Mouse (Mus musculus) forebrain, embryonic 15.5 days (tissue): ENCODE data around the gene Scn8a. TPM values are rescaled to one million over a fixed set of nuclear protein-coding genes. Genes with fewer than 3 reads are reported as not detected.

Experiments
- ATAC-seq: fragments of 200-750 bp; cut with Nextera tagmentation; replicated peaks from 2 replicates; pipeline ENCODE4 v1.8.0; 2017; ENCODE audit warnings: mild to moderate bottlenecking, moderate TSS enrichment, moderate library complexity
- H3K27ac ChIP-seq: fragments of 300-500 bp; sonication (generic); replicated peaks from 2 replicates; pipeline ENCODE4 v1.5.1; 2015; ENCODE audit warnings: mild to moderate bottlenecking, inconsistent platforms
- H3K27me3 ChIP-seq: fragments of 300-500 bp; sonication (generic); 2 replicates; pipeline ENCODE4 v1.6.1; 2015; ENCODE audit warnings: inconsistent platforms
- H3K36me3 ChIP-seq: fragments of 300-500 bp; sonication (generic); 2 replicates; pipeline ENCODE4 v1.6.1; 2015; ENCODE audit warnings: mild to moderate bottlenecking, inconsistent platforms
- H3K4me1 ChIP-seq: fragments of 300-500 bp; sonication (generic); 2 replicates; pipeline ENCODE4 v1.6.1; 2015; ENCODE audit warnings: inconsistent platforms
- H3K4me2 ChIP-seq: fragments of 300-500 bp; sonication (generic); replicated peaks from 2 replicates; pipeline ENCODE4 v1.6.1; 2015; ENCODE audit warnings: mild to moderate bottlenecking, inconsistent platforms
- H3K4me3 ChIP-seq: fragments of 300-500 bp; sonication (generic); 2 replicates; pipeline ENCODE4 v1.5.1; 2015; ENCODE audit warnings: mild to moderate bottlenecking, inconsistent platforms
- H3K9ac ChIP-seq: fragments of 300-500 bp; sonication (generic); replicated peaks from 2 replicates; pipeline ENCODE4 v1.6.1; 2015; ENCODE audit warnings: mild to moderate bottlenecking, inconsistent platforms
- H3K9me3 ChIP-seq: fragments of 300-500 bp; sonication (generic); 2 replicates; pipeline ENCODE4 v1.6.1; 2016; ENCODE audit warnings: inconsistent platforms
- WGBS: fragments of 180-500 bp; shearing (Covaris S2); methylation state at CpG from one replicate; pipeline ENCODE4 v1.1.7; 2015; ENCODE audit warnings: mixed read lengths; 5-methylcytosine and 5-hydroxymethylcytosine counted together
- polyA plus RNA-seq: library from polyadenylated mRNA; unstranded; fragments of >200 nt; fragmentation: Nextera tagmentation; extraction: Ambion mirVana; gene quantifications from 2 replicates; pipeline ENCODE4 v1.2.1, GENCODE M21; 2015

The Scn8a gene
- polyA plus RNA-seq, 1 experiment from 2014 or later: 20.4 TPM

DNA sequence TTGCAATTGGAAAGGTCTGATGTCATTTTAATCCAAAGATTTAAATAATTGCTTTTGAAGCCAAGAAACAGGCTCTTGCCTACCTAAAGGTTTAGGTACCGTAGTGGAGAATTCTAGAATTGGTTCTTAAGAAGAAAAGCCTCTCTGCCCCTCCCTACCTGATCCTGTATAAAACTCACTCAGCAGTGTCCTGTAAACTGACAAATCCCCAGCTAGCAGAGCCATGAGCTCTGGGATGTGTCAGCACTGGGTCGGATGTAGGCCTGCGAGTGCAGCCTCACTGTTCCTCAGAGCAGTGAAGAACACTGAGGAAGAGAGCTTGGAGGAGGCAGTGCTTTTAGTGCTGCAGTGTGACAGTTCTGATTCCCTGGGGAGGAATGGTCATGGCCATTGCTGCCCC, 134.9 kb downstream of the Scn8a start:
- H3K36me3 ChIP-seq: no peaks in the 10 kb centered on the region
- no peaks in the 10 kb centered on the region for H3K27me3 ChIP-seq
- H3K4me2 ChIP-seq: no peak overlapping the region
- H3K9ac ChIP-seq: no peak overlapping the region
- no peaks in the 10 kb centered on the region for H3K9me3 ChIP-seq
- H3K27ac ChIP-seq: no peak overlapping the region
- peaks cover 15% of the 10 kb centered on the region for H3K4me1 ChIP-seq
- 58% methylated on average over 3 of the region's 3 CpGs for WGBS
- no peak overlapping the region for H3K4me3 ChIP-seq
- no peak for ATAC-seq

GRCm38 (mm10) chr15:101005717-101006116, 136.1 kb downstream of the Scn8a start:
- no peaks in the 10 kb centered on the region for H3K27me3 ChIP-seq
- H3K4me3 ChIP-seq: no peak overlapping the region
- H3K36me3 ChIP-seq: no peaks in the 10 kb centered on the region
- H3K27ac ChIP-seq: no peak overlapping the region
- no peak overlapping the region for H3K9ac ChIP-seq
- WGBS: 78% methylated on average over 8 of the region's 8 CpGs
- ATAC-seq: no peak
- H3K9me3 ChIP-seq: no peaks in the 10 kb centered on the region
- peaks cover 15% of the 10 kb centered on the region for H3K4me1 ChIP-seq
- H3K4me2 ChIP-seq: no peak overlapping the region

GRCm38 (mm10) chr15:101006251-101007040, 136.8 kb downstream of the Scn8a start:
- WGBS: 15% methylated on average over 14 of the region's 15 CpGs
- Histone ChIP-seq H3K36me3 (0 out of 2 replicates have a peak, but pooled peaks cover 2% of the 10 kb centered on the region), H3K4me2 (peak overlapping the region; percentile 40), H3K9me3 (no peaks in the 10 kb centered on the region), H3K9ac (0 out of 2 replicates have a peak overlapping the region, but pooled peaks have one; percentile 20), H3K4me3 (peak overlapping the region; percentile 24; the same call in 1 of the 2 replicates), H3K4me1 (peaks cover 15% of the 10 kb centered on the region), H3K27ac (no peak overlapping the region), H3K27me3 (no peaks in the 10 kb centered on the region)
- ATAC-seq: peak; percentile 71

DNA sequence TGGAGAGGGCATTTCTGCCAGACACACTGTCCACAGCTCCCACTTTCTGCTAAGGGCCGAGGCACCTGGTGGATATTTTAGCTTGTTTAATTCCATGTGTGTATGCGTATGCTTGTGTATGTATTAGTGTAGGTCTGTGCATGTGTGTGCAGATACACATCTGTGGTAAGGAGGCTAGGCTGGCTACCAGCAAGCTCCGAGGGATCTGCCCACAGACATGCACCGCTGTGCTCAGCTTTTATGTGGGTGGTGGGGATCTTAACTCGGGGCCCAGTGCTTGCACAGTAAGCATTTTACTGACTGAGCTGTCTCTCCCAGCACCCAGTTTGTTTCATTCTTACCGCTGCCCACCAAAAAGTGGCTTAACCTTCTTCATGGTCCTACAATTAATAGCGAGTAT, 137.6 kb downstream of the Scn8a start:
- Histone ChIP-seq H3K4me3 (no peak overlapping the region), H3K36me3 (0 out of 2 replicates have a peak, but pooled peaks cover 3% of the 10 kb centered on the region), H3K4me2 (no peak overlapping the region), H3K4me1 (peaks cover 15% of the 10 kb centered on the region), H3K27ac (no peak overlapping the region), H3K27me3 (no peaks in the 10 kb centered on the region), H3K9me3 (no peaks in the 10 kb centered on the region), H3K9ac (no peak overlapping the region)
- 80% methylated on average over 7 of the region's 7 CpGs for WGBS
- ATAC-seq: no peak

DNA sequence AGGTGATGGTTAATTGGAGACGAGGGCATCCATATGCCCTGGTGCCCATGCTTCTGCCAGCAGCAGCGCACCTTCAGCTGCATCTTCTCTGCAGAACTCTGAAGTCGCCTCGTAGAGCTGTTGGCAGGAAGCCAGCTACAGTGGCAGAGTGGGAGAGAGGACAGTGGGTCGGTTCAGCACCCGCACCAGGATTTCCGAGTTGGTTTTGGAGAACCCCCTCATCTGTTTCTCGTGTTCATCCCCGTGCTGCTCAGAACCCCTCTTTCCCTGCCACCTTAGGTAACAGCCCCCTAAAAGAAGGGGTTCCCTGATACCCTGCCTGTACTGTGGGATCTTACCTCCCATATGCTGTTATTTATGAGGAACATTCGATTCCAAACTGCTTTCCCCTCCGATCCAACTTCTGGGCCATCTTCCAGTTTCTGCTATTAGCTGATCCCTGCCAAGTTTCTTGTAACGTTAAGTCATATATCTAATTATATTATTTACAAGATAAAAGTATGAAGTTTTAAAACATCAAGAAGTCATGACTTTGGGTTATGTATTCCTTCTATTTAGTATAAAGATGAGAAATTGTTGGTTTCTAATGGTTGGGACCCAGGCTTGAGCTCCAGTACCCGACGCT, 138.8 kb downstream of the Scn8a start:
- ATAC-seq: 0 out of 2 replicates have a peak, but pooled peaks have one; percentile 13
- Histone ChIP-seq H3K4me3 (no peak overlapping the region), H3K27ac (peak overlapping the region; percentile 24), H3K27me3 (no peaks in the 10 kb centered on the region), H3K4me1 (peaks cover 15% of the 10 kb centered on the region), H3K36me3 (peaks cover 8% of the 10 kb centered on the region), H3K9me3 (no peaks in the 10 kb centered on the region), H3K9ac (no peak overlapping the region), H3K4me2 (no peak overlapping the region)
- WGBS: 68% methylated on average over 14 of the region's 14 CpGs

GRCm38 (mm10) chr15:101011352-101011751, 141.7 kb downstream of the Scn8a start:
- Histone ChIP-seq H3K9me3 (no peaks in the 10 kb centered on the region), H3K27ac (no peak overlapping the region), H3K4me2 (no peak overlapping the region), H3K4me1 (peaks cover 10% of the 10 kb centered on the region), H3K36me3 (peaks cover 27% of the 10 kb centered on the region), H3K9ac (no peak overlapping the region), H3K4me3 (no peak overlapping the region), H3K27me3 (no peaks in the 10 kb centered on the region)
- no peak for ATAC-seq
- 85% methylated on average over 6 of the region's 6 CpGs for WGBS

GRCm38 (mm10) chr15:101028960-101029359, 159.3 kb downstream of the Scn8a start:
- H3K9me3 ChIP-seq: no peaks in the 10 kb centered on the region
- H3K36me3 ChIP-seq: 0 out of 2 replicates have a peak, but pooled peaks cover 9% of the 10 kb centered on the region
- no peak overlapping the region for H3K9ac ChIP-seq
- no peak for ATAC-seq
- no peaks in the 10 kb centered on the region for H3K27me3 ChIP-seq
- WGBS: 56% methylated on average over 2 of the region's 2 CpGs
- no peak overlapping the region for H3K4me2 ChIP-seq
- H3K4me3 ChIP-seq: no peak overlapping the region
- no peak overlapping the region for H3K27ac ChIP-seq
- H3K4me1 ChIP-seq: no peaks in the 10 kb centered on the region

- H3K27ac ChIP-seq: no peak overlapping the region
- H3K9ac ChIP-seq: no peak overlapping the region
- H3K36me3 ChIP-seq: peaks cover 34% of the 10 kb centered on the region; the same call in 1 of the 2 replicates
- H3K4me3 ChIP-seq: no peak overlapping the region
- WGBS: 57% methylated on average over 17 of the region's 17 CpGs
- H3K27me3 ChIP-seq: peaks cover 10% of the 10 kb centered on the region
- no peaks in the 10 kb centered on the region for H3K4me1 ChIP-seq
- no peak overlapping the region for H3K4me2 ChIP-seq
- ATAC-seq: no peak
- no peaks in the 10 kb centered on the region for H3K9me3 ChIP-seq
Measured at GRCm38 (mm10) chr15:101039651-101040050, 170.0 kb downstream of the Scn8a start.

DNA sequence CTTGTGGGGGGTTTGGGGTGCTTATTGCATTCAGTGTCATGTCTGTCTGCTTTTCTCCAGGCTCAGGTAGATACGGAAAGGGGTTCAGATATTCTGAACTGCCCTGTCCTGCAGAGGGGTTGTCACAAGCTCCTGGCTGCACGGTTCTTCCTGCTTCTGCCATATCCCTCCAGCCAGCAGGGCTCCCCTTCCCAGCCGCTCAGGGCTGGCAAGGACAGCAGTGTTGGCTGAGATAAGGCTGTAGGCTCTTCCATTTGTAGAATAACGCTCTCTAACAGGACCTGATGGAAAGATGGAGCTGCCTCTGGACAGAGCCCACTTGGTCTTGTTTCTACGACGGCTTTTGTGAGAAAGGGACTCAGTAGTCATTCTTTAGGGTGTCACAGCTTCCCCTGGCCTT, 172.3 kb downstream of the Scn8a start:
- Histone ChIP-seq H3K27me3 (peaks cover 34% of the 10 kb centered on the region), H3K27ac (no peak overlapping the region), H3K4me1 (peaks cover 12% of the 10 kb centered on the region), H3K4me3 (no peak overlapping the region), H3K4me2 (no peak overlapping the region), H3K36me3 (peaks cover 22% of the 10 kb centered on the region; the same call in 1 of the 2 replicates), H3K9ac (no peak overlapping the region), H3K9me3 (no peaks in the 10 kb centered on the region)
- 70% methylated on average over 6 of the region's 6 CpGs for whole genome bisulfite sequencing
- ATAC-seq: no peak

GRCm38 (mm10) chr15:101042613-101043012, 173.0 kb downstream of the Scn8a start:
- peaks cover 40% of the 10 kb centered on the region for H3K27me3 ChIP-seq
- 27% methylated on average over 6 of the region's 6 CpGs for WGBS

DNA sequence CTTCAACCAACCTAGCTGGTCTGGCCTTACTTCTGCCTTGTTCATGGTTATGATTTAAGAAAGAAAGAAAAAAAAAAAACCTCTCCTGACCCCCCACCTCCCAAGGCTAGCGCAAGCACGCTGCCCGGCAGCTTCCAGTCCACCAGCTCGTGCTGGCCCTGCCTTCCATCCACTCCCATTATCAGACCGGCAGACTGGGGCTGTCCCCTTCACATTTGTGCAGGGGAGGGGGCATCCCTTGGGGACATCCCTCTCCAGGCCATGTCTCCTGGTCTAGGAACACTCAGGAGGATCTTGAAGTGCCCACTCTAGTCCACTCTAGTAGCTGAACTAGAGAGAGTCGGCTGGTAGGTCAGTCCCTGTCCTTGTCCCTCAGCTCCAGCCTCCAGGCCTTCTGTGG, 174.9 kb downstream of the Scn8a start:
- ATAC-seq: no peak
- Histone ChIP-seq H3K27me3 (peaks cover 52% of the 10 kb centered on the region), H3K4me3 (no peak overlapping the region), H3K27ac (no peak overlapping the region), H3K4me1 (peaks cover 15% of the 10 kb centered on the region), H3K4me2 (no peak overlapping the region), H3K9me3 (no peaks in the 10 kb centered on the region), H3K36me3 (peaks cover 17% of the 10 kb centered on the region; the same call in 1 of the 2 replicates), H3K9ac (no peak overlapping the region)
- 65% methylated on average over 6 of the region's 6 CpGs for WGBS

More at GRCm38 (mm10) chr15:101042613-101043012, 173.0 kb downstream of the Scn8a start:
- no peak overlapping the region for H3K27ac ChIP-seq
- H3K4me1 ChIP-seq: peaks cover 15% of the 10 kb centered on the region
- no peak overlapping the region for H3K9ac ChIP-seq
- H3K4me3 ChIP-seq: no peak overlapping the region
- no peaks in the 10 kb centered on the region for H3K9me3 ChIP-seq
- peaks cover 22% of the 10 kb centered on the region; the same call in 1 of the 2 replicates for H3K36me3 ChIP-seq
- H3K4me2 ChIP-seq: no peak overlapping the region
- ATAC-seq: no peak

DNA sequence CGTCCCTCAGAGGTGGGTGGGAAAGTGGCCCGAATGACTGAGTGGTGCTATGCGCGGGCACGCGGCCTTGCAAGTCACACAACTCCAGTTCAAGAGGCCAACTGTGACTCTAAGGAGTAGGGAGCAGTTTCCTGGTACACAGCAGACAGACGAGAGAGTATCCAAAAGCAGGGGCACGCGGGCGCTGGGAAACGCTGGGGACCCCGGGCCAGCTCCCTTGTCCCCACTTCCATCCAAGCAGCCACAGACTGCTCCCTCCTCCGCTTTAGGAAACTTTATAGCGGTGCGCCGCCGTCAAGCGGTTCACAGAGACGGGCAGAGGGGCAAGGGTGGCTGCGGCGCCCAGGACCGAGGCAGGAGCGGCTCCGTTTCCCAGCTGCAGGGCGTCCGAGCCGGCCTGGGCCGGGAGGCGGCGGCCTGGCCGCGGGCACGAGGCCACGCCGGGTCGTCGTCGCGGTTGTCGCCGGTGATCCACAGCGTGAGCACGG, 176.4 kb downstream of the Scn8a start:
- peak; percentile 26; the same call in 1 of the 2 replicates for ATAC-seq
- peak overlapping the region; percentile 98 for H3K4me2 ChIP-seq
- 0 out of 2 replicates have a peak, but pooled peaks cover 2% of the 10 kb centered on the region for H3K36me3 ChIP-seq
- peaks cover 54% of the 10 kb centered on the region for H3K27me3 ChIP-seq
- H3K4me1 ChIP-seq: peaks cover 15% of the 10 kb centered on the region
- under 1% methylated on average over 43 of the region's 43 CpGs for WGBS
- H3K9ac ChIP-seq: peak overlapping the region; percentile 51
- H3K27ac ChIP-seq: no peak overlapping the region
- peak overlapping the region; percentile 50 for H3K4me3 ChIP-seq
- no peaks in the 10 kb centered on the region for H3K9me3 ChIP-seq
